Mouse (Mus musculus): ENCODE measurements around the gene Susd2.
A peak's percentile ranks its signal among the peaks of the same experiment; 100 is the strongest.

Susd2 gene

GRCm38 (mm10) chr10:75643741-75644343, at the start of gene Susd2:
Gene Susd2 (minus strand): TSS chr10:75644008.
- no peak for DNase-seq (ENCODE audit: low spot score in 2 of 2)

- DNase-seq (ENCODE audit: low spot score in 2 of 2), result no peak
These were observed 44.8 kb upstream of the Susd2 start for GRCm38 (mm10) chr10:75688598-75688997.

- peak; percentile 62 for DNase-seq (ENCODE audit: low spot score in 2 of 2)
These were observed 42.9 kb upstream of the Susd2 start for GRCm38 (mm10) chr10:75686724-75687123.

- DNase-seq (ENCODE audit: low spot score in 2 of 2), result peak; percentile 94 to 96
These were observed 40.5 kb upstream of the Susd2 start for GRCm38 (mm10) chr10:75684035-75685004.

- DNase-seq (ENCODE audit: low spot score in 2 of 2), result peak; percentile 56 to 74
These were observed 36.8 kb upstream of the Susd2 start for GRCm38 (mm10) chr10:75680574-75681001.

GRCm38 (mm10) chr10:75679204-75679603, 35.4 kb upstream of the Susd2 start:
- DNase-seq (ENCODE audit: low spot score in 2 of 2), result no peak

GRCm38 (mm10) chr10:75677989-75678388, 34.2 kb upstream of the Susd2 start:
- DNase-seq (ENCODE audit: low spot score in 2 of 2), result peak in 1 of 2 experiments; percentile 56

- no peak for DNase-seq (ENCODE audit: low spot score in 2 of 2)
These were observed 33.8 kb upstream of the Susd2 start for GRCm38 (mm10) chr10:75677571-75677970.

GRCm38 (mm10) chr10:75676819-75677565, 33.2 kb upstream of the Susd2 start:
- no peak for DNase-seq (ENCODE audit: low spot score in 2 of 2)

- DNase-seq (ENCODE audit: low spot score in 2 of 2), result no peak
These were observed 32.5 kb upstream of the Susd2 start for GRCm38 (mm10) chr10:75676286-75676685.

GRCm38 (mm10) chr10:75675594-75675993, 31.8 kb upstream of the Susd2 start:
- DNase-seq (ENCODE audit: low spot score in 2 of 2), result no peak

GRCm38 (mm10) chr10:75669936-75670335, 26.1 kb upstream of the Susd2 start:
- no peak for DNase-seq (ENCODE audit: low spot score in 2 of 2)

- peak; percentile 68 to 72 for DNase-seq (ENCODE audit: low spot score in 2 of 2)
These were observed 24.1 kb upstream of the Susd2 start for GRCm38 (mm10) chr10:75667911-75668270.

- peak; percentile 91 to 93 for DNase-seq (ENCODE audit: low spot score in 2 of 2)
These were observed 23.5 kb upstream of the Susd2 start for GRCm38 (mm10) chr10:75667115-75667910.

- no peak for DNase-seq (ENCODE audit: low spot score in 2 of 2)
These were observed 22.7 kb upstream of the Susd2 start for GRCm38 (mm10) chr10:75666451-75667030.

- DNase-seq (ENCODE audit: low spot score in 2 of 2), result no peak
These were observed 21.0 kb upstream of the Susd2 start for GRCm38 (mm10) chr10:75664673-75665270.

GRCm38 (mm10) chr10:75662575-75662974, 18.8 kb upstream of the Susd2 start:
- no peak for DNase-seq (ENCODE audit: low spot score in 2 of 2)

- DNase-seq (ENCODE audit: low spot score in 2 of 2), result no peak
These were observed 18.1 kb upstream of the Susd2 start for GRCm38 (mm10) chr10:75661876-75662275.

GRCm38 (mm10) chr10:75661381-75661780, 17.6 kb upstream of the Susd2 start:
- DNase-seq (ENCODE audit: low spot score in 2 of 2), result peak; percentile 62 to 67

GRCm38 (mm10) chr10:75657772-75658171, 14.0 kb upstream of the Susd2 start:
- no peak for DNase-seq (ENCODE audit: low spot score in 2 of 2)

GRCm38 (mm10) chr10:75657165-75657564, 13.4 kb upstream of the Susd2 start:
- DNase-seq (ENCODE audit: low spot score in 2 of 2), result no peak

All from right cerebral cortex, postnatal 10 days (tissue).